Mouse (Mus musculus) embryo, embryonic 11 days (tissue): ENCODE measurements at regions not wholly inside any gene's neighbourhood (a gene's known extent, or its start where the extent isn't known, plus 50 kb on each side); places are given as distances from the start of the nearest gene placed in this dataset.
A peak's percentile ranks its signal among the peaks of the same experiment; 100 is the strongest.
"Not testable (repeated sequence)": the region's sequence is repeated elsewhere in the genome, so short reads cannot be mapped to it uniquely, and the experiment has no call there.

Experiments
- DNase-seq: peaks from one replicate; pipeline ENCODE4 v3.0.0-alpha.2; 2015

DNA sequence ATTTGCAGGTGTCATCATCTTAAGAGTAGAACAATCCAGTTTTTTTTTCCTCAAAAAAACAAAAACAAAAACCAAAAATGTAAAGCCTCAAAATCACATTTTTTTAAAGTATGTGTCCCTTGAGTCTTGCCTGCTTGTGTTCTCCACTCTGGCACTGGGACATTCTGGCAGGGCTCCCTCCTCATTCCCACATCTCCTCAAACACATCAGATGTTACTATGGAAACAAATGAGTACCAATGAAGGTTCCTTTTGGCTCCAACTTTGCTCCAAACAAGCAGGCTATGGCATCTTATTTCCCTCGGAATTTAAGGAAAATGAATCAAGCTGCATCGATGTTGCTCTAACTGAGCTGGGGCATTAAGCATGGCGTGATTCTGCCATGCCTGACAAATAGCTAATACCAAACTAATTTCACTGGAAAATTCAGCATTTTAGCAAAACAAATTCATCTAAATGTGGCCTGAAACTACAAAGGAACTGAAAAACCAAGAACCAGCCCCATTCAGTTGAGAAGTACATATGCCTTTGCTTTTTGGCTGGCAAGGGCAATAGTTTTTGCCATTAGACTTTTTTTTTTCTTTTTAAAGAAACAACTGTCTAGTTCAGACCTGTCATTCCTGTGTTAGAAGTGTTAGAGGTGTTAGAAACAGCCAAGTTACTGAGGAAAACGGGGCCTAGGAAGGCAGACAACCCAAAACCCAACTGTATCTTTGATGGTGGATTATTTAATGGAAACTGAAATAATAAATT, 522.2 kb upstream of the 2610301B20Rik start:
- no peak for DNase-seq

DNA sequence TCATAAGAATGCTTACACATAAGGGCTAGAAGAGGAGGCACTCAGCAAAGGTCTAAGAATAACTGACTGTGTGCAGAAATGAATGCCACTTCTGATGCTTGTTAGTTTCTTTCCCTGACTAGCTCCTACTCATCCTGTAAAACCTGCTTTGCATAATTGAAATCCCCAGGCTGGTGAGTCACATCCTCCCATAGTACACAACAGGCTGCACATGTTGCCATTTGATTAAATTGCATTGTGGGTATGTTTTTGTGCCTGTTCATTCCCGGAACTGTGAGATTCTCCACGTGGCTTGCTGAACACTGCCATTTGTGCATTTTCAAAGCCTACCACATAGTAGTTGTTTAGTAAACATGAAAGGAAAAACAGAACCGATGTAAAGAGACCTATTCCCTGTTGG, 516.7 kb upstream of the 2610301B20Rik start:
- no peak for DNase-seq

DNA sequence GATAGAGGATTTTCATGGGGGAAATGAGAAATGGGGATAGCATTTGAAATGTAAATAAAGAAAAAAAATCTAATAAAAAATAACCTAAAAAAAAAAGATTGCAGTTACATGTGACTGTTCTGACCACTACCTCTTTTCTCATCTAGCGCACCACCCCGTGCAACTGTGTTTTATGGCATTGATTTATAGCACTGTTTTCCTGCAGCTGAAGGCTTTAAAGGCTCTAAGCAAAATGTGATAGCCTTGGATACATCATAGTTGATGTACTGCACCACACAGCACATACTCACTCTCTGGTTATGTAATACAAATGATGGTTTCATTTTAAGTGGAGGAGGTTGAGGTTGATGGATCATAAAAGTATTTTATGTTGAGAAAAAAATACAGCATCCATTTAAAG, 484.5 kb upstream of the 2610301B20Rik start:
- DNase-seq = no peak

DNA sequence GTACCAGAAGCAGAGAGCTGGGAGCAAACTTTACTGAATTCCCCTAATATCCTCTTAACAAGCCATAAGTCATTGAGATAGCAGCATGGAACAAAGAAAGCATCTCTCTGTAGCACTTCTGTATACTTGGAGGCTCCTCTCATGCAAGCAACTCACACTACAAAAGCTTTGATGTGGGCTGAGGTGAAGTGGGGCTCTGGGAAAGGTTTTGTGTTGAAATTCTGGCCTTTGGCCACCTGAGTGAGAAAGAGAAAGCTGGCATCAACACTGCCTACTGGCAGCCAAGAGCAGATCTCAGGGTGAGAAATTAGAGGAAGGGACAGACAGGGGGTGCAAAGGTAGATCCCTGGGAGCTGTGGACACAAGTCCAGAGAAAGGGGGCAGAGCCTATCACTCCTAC, 477.0 kb upstream of the 2610301B20Rik start:
- no peak for DNase-seq

DNA sequence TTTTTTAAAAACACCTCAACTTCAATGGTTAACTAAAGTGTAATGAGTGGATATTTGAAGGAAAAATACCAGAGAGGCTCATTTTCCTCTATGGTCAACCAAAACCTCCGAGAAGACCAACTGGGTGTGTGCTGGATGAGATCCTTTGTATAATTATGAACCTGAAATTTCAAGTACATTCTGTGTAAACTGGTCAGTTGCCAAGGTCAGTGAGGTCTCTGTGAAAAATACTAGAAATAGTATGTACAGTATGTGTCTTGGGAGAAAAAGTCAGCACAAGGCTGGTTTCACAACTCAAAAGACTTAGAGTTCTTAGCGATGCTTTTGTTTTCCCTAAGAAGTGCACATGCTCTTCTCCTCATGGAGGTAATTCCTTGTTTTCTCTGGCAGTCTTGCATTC, 476.2 kb upstream of the 2610301B20Rik start:
- no peak for DNase-seq

DNA sequence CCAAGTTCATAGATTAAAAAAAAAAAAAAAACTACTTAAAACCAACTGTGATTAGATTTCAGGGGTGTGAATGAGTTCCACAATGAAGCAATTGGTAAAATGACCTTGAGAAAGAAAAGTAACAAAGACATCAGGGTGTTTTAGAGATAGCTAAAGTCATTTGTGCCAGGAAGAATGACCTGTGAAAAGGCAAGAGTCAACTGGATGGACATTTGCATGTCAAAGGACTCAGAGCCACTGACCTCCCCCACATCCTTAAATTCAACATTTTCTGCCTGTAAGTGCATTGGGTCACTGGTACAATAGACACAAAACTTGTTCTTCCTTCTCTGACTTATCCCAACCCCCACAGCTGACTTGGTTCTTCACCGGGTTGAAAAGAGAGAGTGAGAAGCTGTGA, 474.6 kb upstream of the 2610301B20Rik start:
- DNase-seq = no peak

DNA sequence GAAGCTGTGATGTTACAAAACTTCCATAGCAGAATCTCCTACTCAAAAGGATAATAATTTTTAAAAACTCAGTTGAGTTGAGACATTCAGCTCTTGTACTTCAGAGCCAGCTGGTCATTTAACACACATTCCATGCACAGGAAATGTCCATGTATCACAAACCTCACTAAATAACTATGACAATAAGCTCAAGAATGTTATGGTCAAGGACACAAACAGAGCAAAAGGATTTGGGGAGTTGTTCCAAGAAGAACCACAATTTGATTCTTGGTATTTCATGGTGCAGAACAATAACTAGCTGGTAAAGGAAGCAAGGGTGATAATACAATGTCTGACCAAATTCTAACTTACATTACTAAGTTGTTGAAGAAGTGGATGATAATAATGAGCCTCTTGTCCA, 471.4 kb upstream of the 2610301B20Rik start:
- DNase-seq = no peak

- peak; percentile 9 for DNase-seq
These were observed 469.9 kb upstream of the 2610301B20Rik start for GRCm38 (mm10) chr4:10404438-10404837.

GRCm38 (mm10) chr4:10405102-10405501, 469.2 kb upstream of the 2610301B20Rik start:
- DNase-seq = no peak

GRCm38 (mm10) chr4:10414274-10414673, 460.0 kb upstream of the 2610301B20Rik start:
- DNase-seq = no peak

DNA sequence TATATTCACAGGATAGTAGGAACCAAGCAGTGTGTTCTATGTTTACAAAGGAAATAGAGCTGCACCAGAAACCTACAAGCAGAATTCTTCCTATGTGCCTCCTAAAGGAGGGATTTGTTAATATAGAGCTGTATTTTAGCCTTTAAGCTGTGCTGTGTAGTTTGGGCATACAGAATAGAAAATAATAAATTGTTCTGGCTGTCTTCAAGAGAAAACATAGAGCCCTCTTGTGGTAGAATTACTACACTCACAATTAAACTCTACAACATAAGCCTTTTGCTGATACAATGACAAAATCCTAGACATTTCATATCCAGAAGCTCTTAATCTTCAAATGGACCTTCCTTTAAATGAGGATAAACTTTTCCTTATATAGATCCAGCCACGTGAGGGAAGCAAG, 452.9 kb upstream of the 2610301B20Rik start:
- no peak for DNase-seq

DNA sequence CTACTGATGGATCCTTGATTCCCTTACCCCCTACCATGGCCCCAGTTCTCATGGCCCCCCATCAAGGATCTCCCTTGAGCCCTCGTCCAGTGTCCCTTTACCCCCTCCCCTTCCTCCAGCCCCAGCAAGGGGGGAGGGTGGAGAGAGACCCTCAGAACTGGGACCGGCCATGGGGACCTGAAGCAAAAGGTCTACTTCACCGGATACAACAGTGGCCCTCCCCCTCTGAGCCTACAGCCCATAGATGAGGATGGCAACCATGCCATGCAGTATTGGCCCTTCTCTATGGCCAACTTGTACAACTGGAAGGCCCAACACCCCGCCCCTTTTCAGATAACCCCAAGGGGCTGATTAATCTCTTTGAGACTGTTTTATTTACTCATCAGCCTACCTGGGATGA, 439.9 kb upstream of the 2610301B20Rik start:
- DNase-seq = no peak

DNA sequence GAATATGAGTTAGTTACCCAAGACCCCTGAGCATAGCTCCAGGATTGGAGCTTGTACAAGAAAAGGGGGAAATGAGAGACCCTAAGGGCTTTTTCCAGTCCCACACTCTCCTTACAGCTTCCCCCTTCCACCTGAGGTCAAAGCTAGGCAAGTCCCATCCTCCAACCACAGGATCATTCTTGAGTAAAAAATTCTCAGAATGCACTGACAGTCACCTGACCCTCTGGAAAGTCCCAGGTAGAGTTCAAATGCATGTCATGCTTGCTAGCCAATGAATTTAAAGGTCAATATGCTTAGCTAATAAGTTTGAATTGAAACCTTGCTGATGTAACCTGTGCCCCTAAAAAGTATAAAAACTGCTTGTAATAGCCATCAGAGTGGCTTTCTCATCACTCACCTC, 434.4 kb upstream of the 2610301B20Rik start:
- DNase-seq = not testable (repeated sequence)

GRCm38 (mm10) chr4:10459603-10460002, 414.7 kb upstream of the 2610301B20Rik start:
- DNase-seq = no peak

GRCm38 (mm10) chr4:10480936-10481335, 393.4 kb upstream of the 2610301B20Rik start:
- no peak for DNase-seq

GRCm38 (mm10) chr4:10508163-10508821, 366.0 kb upstream of the 2610301B20Rik start:
- DNase-seq = peak; percentile 30

GRCm38 (mm10) chr4:10510013-10510412, 364.3 kb upstream of the 2610301B20Rik start:
- DNase-seq = no peak

DNA sequence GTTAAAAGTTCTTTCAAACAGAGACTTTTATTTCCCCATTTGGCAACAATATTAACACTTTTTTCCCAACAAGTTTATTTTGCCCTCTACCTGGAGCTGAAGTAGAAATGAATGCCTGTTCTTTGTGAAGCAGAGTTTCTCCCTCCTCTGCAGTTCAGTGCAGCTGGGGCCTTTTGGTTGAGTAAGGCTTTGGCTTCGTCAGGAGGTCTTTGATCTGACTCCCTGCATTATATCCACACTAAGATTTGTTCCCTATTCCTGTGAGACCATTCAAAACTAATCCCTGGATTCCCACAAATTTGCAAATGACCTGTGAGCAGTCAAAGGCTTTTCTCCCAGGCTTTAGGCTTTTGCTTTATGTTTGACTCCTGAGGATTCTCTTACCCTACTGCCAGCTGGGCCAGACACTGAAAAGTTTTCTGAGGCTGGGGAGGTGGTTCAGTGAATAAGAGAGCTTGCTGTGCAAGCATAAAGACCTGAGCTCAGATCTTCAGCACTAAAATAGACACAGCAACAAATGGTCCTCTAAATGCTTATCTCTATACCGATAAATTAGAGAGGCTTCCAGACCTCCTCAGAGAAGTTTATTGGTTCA, 323.5 kb upstream of the 2610301B20Rik start:
- peak; percentile 3 for DNase-seq

DNA sequence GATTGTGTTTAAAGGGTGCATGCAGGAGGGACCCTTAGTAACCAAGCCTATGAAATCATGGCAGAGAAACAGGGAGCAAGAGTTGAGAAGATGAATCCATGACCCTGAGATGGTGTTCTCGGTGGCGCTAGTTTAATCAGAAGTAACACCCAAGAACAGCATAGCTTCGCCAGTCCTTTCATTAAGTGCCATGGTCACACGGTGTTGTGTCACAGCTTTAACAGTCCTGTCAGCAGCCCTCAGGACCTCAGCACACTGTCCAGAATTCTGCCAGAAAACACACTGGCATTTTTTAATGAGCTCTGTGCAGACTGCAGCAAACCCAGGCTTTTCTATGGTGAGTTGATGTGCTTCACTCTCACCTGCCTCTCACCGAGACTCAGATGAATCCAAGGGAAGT, 320.6 kb upstream of the 2610301B20Rik start:
- DNase-seq = no peak

DNA sequence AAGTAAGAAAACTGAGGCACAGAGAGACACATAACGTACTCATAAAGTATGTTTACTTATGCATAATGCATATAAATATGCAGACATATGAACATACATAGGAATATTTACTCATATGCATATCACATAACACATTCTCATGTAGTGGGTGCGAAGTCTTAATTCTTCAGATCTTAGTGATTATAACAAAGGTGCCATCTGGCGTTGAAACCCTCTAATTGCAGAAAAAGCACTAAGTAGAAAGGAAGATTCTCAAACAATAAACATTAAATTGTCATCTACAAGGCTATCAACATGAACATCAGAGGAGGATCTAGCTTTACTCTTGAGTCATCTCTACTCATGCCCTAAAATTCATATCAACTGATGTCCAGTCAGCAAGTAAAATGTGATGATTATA, 314.2 kb upstream of the 2610301B20Rik start:
- no peak for DNase-seq

DNA sequence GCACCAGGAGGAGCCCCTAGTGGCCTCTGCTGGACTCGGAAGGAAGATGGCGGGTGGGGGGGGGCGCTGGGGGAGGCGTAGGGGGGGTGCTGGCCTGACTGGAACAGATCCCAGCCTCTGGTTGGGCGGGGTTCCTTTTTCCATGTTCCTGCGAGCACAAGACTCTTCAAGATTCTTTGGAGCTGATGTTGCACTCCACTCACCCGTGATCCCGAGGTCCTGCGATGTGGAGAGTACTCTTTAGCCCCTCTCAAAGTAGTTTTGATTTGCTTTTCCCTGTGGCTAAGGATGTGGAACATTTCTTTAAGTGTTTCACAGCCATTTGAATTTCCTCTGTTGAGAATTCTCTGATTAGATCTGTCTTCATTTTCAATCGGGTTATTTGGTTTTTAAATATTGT, 269.8 kb upstream of the 2610301B20Rik start:
- no peak for DNase-seq

GRCm38 (mm10) chr4:10607855-10608576, 266.3 kb upstream of the 2610301B20Rik start:
- no peak for DNase-seq

DNA sequence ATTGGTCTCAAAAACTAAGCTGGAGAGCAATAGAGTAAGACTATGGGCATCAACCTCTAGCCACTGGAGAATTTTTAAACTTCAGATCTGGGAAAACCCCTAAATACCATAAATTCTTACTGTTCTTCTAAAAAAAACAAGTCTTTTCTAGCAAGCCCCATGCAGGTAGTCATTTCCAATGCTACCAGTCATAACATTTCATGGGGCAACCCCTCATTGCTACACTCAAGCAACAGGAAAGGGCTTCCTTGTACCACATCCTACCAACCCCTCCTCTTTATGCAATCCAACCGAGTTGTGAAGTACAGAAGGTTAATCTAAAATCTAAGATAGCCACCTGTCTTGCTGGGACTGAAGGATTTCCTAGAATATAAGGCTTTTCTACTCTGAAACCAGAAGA, 263.5 kb upstream of the 2610301B20Rik start:
- DNase-seq = no peak
